Mouse (Mus musculus): Measurements from ENCODE around the gene Adamts14. TPM values are rescaled to one million over a fixed set of nuclear protein-coding genes. Genes with fewer than 3 reads are reported as not detected.

The Adamts14 gene
- total RNA-seq, 2 experiments from 2014 or later, result 1.6 TPM; not detected in 1

- no peak for ATAC-seq (replicated peaks; ENCODE audit: low FRiP score, low TSS enrichment, poor library complexity, severe bottlenecking)
Measured at GRCm38 (mm10) chr10:61277918-61278674, 4.9 kb upstream of the Adamts14 start.

- ATAC-seq (replicated peaks; ENCODE audit: low FRiP score, low TSS enrichment, poor library complexity, severe bottlenecking), result no peak
Measured at GRCm38 (mm10) chr10:61277051-61277450, 3.8 kb upstream of the Adamts14 start.

GRCm38 (mm10) chr10:61275669-61276110, 2.5 kb upstream of the Adamts14 start:
- ATAC-seq (replicated peaks; ENCODE audit: low FRiP score, low TSS enrichment, poor library complexity, severe bottlenecking), result peak; percentile 79

GRCm38 (mm10) chr10:61274532-61274931, 1.3 kb upstream of the Adamts14 start:
- no peak for ATAC-seq (replicated peaks; ENCODE audit: low FRiP score, low TSS enrichment, poor library complexity, severe bottlenecking)

- no peak for ATAC-seq (replicated peaks; ENCODE audit: low FRiP score, low TSS enrichment, poor library complexity, severe bottlenecking)
Measured at GRCm38 (mm10) chr10:61273844-61274215, 592 bp upstream of the Adamts14 start.

- no peak for ATAC-seq (replicated peaks; ENCODE audit: low FRiP score, low TSS enrichment, poor library complexity, severe bottlenecking)
Measured at GRCm38 (mm10) chr10:61272631-61273030, 607 bp downstream of the Adamts14 start.

GRCm38 (mm10) chr10:61272089-61272626, 1.1 kb downstream of the Adamts14 start:
- ATAC-seq (replicated peaks; ENCODE audit: low FRiP score, low TSS enrichment, poor library complexity, severe bottlenecking), result no peak

- ATAC-seq (replicated peaks; ENCODE audit: low FRiP score, low TSS enrichment, poor library complexity, severe bottlenecking), result no peak
Measured at GRCm38 (mm10) chr10:61267378-61267777, 5.9 kb downstream of the Adamts14 start.

GRCm38 (mm10) chr10:61263606-61264005, 9.6 kb downstream of the Adamts14 start:
- ATAC-seq (replicated peaks; ENCODE audit: low FRiP score, low TSS enrichment, poor library complexity, severe bottlenecking), result no peak

GRCm38 (mm10) chr10:61261229-61262156, 11.7 kb downstream of the Adamts14 start:
- ATAC-seq (replicated peaks; ENCODE audit: low FRiP score, low TSS enrichment, poor library complexity, severe bottlenecking), result no peak

GRCm38 (mm10) chr10:61258131-61258530, 15.1 kb downstream of the Adamts14 start:
- no peak for ATAC-seq (replicated peaks; ENCODE audit: low FRiP score, low TSS enrichment, poor library complexity, severe bottlenecking)

- ATAC-seq (replicated peaks; ENCODE audit: low FRiP score, low TSS enrichment, poor library complexity, severe bottlenecking), result no peak
Measured at GRCm38 (mm10) chr10:61256665-61257064, 16.6 kb downstream of the Adamts14 start.

- ATAC-seq (replicated peaks; ENCODE audit: low FRiP score, low TSS enrichment, poor library complexity, severe bottlenecking), result no peak
Measured at GRCm38 (mm10) chr10:61255190-61255589, 18.0 kb downstream of the Adamts14 start.

- no peak for ATAC-seq (replicated peaks; ENCODE audit: low FRiP score, low TSS enrichment, poor library complexity, severe bottlenecking)
Measured at GRCm38 (mm10) chr10:61254761-61255160, 18.5 kb downstream of the Adamts14 start.

GRCm38 (mm10) chr10:61249951-61250350, 23.3 kb downstream of the Adamts14 start:
- no peak for ATAC-seq (replicated peaks; ENCODE audit: low FRiP score, low TSS enrichment, poor library complexity, severe bottlenecking)

GRCm38 (mm10) chr10:61248596-61249114, 24.6 kb downstream of the Adamts14 start:
- ATAC-seq (replicated peaks; ENCODE audit: low FRiP score, low TSS enrichment, poor library complexity, severe bottlenecking), result no peak

- ATAC-seq (replicated peaks; ENCODE audit: low FRiP score, low TSS enrichment, poor library complexity, severe bottlenecking), result no peak
Measured at GRCm38 (mm10) chr10:61246288-61246687, 26.9 kb downstream of the Adamts14 start.

- no peak for ATAC-seq (replicated peaks; ENCODE audit: low FRiP score, low TSS enrichment, poor library complexity, severe bottlenecking)
Measured at GRCm38 (mm10) chr10:61241961-61242421, 31.2 kb downstream of the Adamts14 start.

- ATAC-seq (replicated peaks; ENCODE audit: low FRiP score, low TSS enrichment, poor library complexity, severe bottlenecking), result no peak
Measured at GRCm38 (mm10) chr10:61240108-61240920, 32.9 kb downstream of the Adamts14 start.

Measured in megakaryocyte-erythroid progenitor cell, adult 5-6 weeks (primary cell).